Mouse (Mus musculus) megakaryocyte-erythroid progenitor cell, adult 5-6 weeks (primary cell): ENCODE results near the gene Abca13. TPM values are rescaled to one million over a fixed set of nuclear protein-coding genes. Genes with fewer than 3 reads are reported as not detected.
"Not testable (repeated sequence)": the region's sequence is repeated elsewhere in the genome, so short reads cannot be mapped to it uniquely, and the experiment has no call there.

ENCODE experiments used
- ATAC-seq: replicated peaks from 2 replicates; pipeline ENCODE4 v1.8.0; 2016; ENCODE audit warnings: mild to moderate bottlenecking, inconsistent platforms; ENCODE audit not compliant: severe bottlenecking, poor library complexity, low FRiP score, low TSS enrichment
- total RNA-seq, 2 experiments: library from RNA; stranded (forward) in 1 of 2; stranded (reverse) in 1 of 2; fragments of 200-1000, 215-1000 nt in 1 of 2; fragments of >200 nt in 1 of 2; fragmentation: Nextera tagmentation in 1 of 2; gene quantifications; 2 replicates each; pipeline ENCODE4 v1.2.3; 2014 to 2017

Gene Abca13
- 1.8 TPM in 1 of 2 replicates, not detected in the other for total RNA-seq (2014; fragmentation: Nextera tagmentation)
- total RNA-seq (2017), result 0.08 and 0.66 TPM in 2 replicates

DNA sequence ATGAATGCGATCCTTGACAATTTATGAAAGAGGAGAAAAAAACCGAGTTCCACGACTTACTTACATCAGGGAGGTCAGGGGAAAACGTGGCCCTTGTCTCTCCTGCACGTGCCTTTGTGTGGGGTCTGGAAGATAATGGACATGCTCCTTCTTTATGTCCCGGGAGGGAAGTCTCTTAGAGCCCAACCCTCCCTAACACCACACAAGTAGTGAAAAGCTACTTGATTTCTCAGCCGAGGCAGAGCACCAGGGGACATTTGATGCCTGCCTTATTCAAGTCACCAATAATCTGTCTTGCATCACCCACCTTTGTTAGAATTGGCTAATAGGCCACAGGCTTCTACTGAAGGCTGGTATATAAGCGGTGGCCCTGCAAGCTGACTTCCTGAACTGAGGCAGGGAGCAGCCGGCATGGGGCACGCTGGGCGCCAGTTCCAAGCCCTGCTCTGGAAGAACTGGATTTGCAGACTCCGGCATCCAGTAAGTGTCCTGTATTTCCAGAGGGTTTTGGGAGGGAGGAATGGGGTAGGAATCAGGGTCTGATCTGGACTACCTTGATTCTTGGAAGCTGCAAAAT is at the start of gene Abca13:
Abca13 (plus strand) TSS at position 388 of the 577 bp plus-strand sequence.
- no peak for ATAC-seq

DNA sequence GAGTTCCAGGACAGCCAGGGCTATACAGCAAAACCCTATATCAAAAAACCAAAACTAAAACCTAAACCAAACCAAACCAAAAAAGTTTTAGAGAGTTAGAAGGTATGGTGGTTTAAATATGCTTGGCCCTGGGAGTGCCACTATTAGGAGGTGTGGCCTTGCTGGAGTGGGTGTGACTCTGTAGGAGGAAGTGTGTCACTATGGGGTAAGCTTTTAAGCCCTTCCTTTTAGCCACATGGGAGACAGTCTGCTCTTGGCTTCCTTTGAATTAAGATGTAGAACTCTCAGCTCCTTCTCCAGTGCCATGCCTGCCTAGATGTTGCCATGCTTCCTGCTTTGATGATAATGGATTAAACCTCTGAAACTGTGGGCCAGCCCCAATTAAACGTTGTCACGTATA is 46.6 kb upstream of the Abca13 start:
- ATAC-seq, result no peak

DNA sequence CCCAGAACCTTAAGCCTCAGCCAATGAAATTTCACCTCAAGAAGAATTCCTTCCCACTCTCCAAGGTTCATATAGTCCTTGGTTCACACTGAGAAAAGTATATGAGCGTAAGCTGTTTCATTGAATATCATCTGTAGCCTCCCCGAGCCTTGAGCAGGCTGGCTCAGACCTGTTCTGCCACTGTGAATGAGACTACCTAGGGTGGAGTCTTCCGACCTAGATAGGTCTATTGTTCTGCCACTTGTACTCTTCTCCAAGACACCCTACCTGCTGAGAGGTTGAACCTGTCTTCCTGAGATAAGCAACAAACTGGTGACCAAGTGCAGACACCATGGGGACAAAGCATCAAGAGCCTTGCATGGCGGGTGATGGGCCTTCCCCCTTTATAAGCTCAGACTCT is 45.6 kb upstream of the Abca13 start:
- ATAC-seq, result no peak

DNA sequence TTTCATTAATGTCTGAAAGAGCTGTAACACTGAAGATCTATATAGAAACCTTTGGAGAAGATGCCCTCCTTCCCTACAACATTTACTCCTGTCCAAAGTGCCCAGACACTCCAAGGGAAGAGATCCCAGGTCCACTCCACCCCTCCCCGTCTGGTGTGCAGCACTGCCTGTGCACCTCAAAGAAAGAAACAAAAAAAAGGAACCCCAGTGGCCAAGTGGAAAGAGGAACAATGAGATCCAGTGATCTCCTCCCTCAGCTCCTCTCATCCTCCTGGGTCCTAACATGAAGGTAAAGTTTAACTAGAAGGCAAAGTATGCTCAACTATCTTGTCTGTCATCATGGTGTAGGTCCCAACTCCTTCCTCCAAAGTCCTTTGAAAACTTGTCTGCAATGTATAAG is 45.1 kb upstream of the Abca13 start:
- no peak for ATAC-seq

DNA sequence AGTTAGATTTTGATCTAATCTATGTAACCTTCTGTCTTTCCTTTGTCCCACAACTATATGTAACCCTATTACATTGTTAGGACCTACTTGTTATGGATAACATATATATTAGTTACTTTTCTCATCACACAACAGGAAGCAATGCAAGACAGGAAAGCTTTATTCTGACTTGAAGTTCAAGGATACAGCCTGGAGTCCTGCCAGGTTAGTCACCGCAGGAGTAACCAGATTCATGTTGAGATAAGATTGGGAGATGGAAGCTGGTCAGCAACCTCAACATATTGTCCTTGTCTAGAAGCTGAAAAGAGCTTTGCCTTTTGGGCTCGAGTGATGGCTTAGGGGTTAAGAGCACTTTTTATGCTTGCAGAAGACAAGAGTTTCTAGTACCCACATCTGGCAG is 43.5 kb upstream of the Abca13 start:
- ATAC-seq, result no peak

DNA sequence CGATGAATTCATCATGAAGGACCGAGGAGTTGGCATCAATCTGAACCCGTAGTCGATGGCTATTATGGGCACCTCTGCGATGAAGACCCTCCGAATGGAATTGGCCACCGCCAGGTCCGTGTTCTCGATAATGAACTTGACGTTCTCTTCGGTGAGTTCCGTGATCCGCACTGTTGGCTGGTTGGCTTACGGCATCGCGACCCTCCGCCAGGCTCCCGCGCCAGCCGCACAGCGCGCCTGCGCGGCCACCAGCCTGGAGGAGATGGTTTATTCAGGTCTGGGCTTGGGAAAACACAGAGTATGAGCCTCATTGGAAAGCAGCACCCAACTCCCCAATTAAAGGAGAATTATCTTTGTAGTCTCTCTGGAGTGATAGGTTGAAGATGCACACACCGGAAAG is 41.3 kb upstream of the Abca13 start:
- not testable (repeated sequence) for ATAC-seq

DNA sequence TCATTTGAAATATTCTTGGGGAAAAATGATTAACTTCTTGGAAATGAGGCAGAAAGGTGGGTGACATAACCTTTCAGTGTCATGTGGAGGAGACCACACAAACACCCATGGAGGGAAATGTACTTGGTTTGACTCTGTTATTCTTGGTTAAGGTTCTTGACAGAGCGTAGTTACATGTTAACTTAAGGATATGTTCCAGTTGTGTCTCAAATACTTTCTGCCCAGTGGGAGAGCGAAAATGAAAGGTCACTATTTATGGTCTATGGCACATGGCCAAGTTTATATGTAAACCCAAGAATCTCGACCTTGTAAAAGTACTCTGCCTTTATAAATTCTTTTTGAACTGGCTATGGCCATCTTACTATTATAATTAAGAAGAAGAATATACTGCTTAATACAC is 31.8 kb upstream of the Abca13 start:
- ATAC-seq, result no peak

DNA sequence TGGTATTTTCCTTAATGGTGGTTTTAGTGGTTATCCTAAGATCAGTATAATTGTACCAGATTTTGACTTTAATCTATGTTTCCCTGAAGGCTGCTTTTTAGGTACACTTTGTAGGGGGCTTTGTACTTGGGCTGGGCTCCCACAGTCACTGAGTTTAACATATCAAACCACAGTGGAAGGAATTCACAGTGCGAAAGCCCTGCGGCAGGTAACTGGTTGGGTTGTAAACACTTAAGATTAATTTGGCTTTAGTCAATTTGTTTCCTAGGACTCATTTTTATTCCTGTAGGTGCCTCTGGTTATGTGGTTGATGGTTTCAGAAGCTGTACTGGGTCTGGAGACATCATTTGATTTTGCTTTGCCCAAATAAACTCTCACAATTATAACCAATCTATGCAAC is 24.4 kb upstream of the Abca13 start:
- no peak for ATAC-seq

DNA sequence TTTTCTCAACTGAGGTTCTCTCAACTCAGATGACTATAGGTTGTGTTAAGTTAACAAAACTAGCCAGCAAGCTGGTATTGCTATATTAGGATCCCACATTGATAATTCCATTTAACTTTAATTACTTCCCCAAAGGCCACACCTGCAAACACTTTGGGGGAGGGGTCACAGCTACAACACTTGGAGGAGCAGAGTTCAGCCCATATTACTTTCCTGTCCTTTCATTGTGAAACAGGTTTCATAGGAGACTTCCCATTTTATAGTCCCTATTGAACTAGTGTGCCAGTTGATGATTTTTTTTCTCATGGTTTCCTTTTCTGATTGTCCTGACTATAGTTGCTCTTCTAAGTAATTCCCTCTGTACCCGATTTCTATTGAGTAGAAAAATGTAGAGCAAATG is 10.3 kb upstream of the Abca13 start:
- ATAC-seq, result no peak

DNA sequence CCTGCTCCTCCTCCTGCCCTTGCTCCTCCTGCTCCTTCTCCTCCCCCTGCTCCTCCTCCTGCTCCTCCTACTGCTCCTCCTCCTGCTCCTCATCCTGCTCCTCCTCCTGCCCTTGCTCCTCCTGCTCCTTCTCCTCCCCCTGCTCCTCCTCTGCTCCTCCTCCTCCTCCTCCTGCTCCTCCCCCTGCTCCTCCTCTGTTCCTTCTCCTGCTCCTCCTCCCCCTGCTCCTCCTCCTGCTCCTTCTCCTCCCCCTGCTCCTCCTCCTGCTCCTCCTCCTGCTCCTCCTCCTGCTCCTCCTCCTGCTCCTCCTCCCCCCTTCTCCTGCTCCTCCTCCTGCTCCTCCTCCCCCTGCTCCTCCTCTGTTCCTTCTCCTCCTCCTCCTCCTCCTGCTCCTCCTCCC is 2.3 kb upstream of the Abca13 start:
- not testable (repeated sequence) for ATAC-seq

DNA sequence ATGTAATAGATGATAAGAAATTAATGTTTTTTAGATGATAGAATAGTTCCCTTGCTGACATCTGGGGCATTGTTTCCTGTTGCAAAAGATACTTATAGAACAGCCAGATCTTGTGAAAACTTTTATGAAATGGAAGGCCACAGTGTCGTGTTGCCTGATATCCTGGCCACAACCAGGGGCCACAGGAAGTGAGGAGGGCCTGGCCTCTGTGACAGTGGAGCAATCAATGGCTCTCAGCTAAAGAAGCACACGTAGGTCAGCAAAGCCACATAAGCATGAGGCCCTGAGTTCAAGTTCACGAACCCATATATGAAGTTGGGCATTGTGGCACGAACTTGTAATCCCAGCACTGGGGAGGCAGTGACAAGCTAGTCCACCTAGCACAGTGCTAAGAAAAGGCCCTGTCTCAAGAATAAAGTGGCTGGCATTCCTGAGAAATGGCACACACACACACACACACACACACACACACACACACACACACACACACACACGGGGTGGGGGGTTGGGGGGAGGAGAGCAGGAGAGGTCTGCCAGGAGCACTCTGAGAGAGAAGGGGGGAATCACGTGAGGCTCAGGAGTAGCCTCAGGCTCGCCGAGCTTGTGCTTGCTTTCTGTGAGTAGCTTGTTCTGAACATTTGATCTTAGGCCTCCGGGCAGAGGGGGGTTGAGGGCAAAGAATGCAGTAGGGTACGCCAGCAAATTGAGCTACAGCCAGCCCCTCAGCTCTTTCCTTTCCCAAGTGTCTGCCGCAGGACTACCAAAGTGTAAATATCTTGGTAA is 779 bp upstream of the Abca13 start:
- no peak for ATAC-seq

DNA sequence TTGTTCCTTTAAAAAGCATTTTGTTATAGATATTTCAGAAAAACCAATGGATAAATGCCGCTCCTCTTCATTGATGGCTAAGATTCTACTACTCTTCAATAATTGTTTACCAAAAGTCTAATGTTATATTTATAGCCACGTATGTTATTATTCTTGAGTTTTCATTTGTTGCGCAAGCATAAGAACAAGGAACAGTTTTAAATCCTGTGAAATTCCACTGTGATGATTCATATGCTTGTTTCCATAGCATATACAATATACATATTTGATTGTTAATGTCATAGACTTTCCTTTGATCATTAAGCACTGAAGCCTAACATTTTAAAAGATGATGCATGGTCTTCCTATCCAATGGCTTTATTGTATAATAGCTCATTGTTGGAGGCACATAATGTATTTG is 3.1 kb downstream of the Abca13 start:
- ATAC-seq, result no peak

DNA sequence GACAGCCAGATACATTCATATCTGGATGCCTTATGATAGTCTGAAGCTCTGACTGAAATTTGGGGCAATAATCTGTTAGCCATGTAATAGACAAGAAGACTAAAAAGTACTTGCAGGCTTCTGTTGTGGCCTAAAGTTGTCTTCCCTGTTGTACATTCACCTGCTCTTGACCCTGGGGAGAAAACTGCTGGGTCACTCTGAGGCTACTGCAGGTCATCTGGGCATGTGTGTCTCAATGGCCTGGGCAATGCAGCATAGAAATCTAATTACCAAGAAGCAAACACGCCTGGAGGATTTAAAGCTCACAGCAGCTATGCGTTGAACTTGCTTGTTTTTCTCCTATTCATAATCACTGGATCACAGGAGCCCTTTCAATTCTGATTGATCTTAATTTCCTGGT is 8.1 kb downstream of the Abca13 start:
- no peak for ATAC-seq

DNA sequence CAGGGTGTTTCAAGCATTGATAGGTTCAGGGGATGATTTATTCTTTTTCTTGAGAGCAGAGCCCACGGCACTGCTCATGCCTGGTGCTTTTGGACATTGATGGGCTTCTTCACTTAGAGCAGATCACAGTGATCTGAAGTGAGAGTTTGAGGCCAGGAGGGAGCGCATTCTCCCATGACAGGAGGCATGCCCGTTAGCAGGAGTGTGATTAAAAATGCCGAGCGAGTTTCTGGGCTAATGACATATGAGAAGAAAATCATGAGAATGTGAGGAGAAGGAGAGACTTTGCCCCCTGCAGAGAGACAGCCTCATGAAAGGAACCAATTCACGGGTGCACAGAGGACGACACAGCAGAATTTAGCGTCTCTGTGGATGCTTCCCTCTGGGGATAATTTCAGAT is 19.0 kb downstream of the Abca13 start:
- ATAC-seq, result no peak

DNA sequence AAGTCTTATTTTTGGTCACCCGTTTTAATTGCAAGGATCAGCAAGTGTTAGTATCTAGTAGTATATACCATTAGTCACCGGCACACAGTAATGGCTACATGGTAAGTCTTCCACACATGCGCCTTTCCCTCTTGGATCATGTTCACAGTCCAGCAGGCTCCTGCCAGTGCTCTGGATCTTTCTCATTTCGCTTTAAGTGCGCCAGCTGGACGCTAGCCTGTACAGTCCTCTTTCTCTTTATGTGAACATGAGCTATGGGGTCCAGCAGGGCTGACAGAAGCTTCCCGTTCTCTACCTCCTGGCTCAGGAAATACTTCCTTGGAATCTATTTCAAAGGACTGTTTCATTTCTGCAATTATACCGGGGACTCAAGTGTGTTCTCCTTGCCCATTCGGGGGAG is 21.8 kb downstream of the Abca13 start:
- ATAC-seq, result no peak

DNA sequence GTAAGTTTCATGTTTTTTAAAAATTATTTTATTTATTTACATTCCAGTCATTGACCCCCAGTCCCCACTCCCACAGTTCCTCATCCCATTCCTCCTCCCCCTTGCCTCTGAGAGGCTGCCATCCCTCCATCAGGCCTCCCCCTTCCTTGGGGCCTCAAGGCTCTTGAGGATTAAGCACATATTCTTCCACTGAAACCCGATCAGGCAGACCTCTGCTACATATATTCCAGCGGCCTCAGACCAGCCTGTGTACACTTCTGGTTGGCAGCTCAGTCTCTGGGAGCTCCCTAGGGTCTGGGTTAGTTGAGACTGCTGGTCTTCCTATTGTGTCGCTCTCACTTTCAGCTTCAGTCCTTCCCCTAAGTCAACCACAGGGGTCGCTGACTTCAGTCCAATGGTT is 24.5 kb downstream of the Abca13 start:
- ATAC-seq, result no peak

DNA sequence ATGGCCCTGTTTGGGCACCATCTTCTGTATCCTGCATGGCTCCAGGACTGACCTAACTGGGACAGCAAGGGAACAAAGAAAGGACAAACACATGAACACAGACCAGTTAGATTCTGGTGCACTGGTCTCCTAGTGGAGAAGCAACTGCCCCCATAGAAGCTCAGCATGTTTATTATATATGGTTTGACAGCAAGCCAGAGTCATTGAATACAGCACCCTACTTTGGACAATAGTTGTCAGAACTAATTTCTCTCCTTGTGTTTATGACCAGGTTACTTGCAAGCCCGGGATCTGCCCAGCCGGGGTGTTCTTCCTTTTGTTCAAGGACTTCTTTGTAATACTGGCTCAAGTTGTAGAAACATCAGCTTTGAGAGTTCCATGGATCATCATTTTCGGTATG is 28.8 kb downstream of the Abca13 start:
- ATAC-seq, result no peak

DNA sequence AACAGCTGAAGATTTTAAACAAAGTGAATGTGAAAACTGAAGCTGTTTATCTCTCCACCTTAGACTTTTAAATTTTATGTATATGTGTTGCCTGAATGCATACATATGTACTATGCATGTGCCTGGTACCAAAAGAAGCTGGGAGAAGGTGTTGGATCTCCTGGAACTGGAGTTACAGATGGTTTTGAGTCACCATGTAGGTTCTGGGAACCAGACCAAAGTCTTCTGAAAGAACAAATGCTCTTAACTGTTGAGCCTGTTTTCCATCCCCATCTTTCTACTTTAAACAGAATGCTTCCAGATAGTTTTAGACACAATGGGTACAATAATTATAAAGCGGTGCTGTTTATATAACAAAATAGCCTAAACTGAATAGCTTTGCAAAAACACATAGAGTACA is 29.9 kb downstream of the Abca13 start:
- no peak for ATAC-seq

DNA sequence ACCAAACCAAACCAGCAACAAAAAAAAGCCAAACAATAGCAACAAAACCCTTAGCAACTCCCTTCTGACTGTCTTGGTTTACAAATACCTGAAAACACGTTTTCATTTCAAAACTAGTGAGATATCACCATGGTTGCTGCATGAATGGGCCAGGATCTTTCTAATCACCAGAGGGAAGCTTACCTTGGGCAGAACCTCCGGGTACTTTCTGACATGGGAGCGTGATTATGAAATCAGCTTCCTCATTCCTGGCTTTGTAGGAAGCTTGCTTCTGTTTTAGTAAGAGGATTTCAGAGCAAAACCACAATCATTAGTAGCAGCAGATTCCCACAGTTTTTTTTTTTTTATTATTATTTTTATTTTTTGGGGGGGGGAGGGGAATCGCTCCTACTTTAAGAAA is 34.7 kb downstream of the Abca13 start:
- no peak for ATAC-seq

DNA sequence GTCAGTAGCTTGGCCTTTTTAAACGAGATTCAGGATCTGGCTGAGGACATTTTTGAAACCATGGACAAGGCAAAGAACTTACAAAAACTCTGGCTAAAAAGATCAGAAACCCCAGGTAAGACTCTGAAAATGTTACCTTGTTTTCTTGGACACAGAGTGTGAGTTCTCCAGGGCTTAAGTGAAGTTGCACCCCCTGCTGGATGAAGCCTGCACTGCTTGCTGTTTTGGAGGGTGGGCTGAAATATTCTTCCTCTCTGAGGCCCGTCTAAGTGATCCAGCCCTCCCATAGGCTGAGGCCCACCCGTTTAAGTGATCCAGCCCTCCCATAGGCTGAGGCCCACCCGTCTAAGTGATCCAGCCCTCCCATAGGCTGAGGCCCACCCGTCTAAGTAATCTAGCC is 57.9 kb downstream of the Abca13 start:
- ATAC-seq, result not testable (repeated sequence)

DNA sequence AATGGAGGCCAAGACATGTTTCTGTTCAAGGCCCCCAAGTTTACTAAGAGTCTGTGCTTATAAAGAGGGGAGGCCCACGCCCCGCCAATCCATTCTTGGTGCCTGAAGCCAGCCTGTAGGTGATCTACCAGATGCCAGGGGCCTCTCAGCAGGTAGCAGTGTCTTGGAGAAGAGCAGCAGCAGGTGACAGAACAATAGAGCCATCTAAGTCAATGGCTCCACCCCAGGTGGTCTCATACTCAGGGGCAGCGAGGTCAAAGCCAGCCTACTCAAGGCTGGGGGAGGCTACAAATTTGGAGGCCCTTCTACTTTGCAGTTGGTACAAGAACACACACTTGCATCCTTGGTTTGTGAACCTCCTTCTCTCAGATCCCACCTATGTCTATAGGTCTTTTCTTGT is 71.3 kb downstream of the Abca13 start:
- ATAC-seq, result not testable (repeated sequence)
